Mouse (Mus musculus): Measurements from ENCODE around the gene Serpinb6b.

GRCm38 (mm10) chr13:32993152-32993893, 28.3 kb downstream of the Serpinb6b start:
- TF ChIP-seq GATA1 (IDR thresholded peaks at IDR 0.05; ENCODE audit: borderline replicate concordance, low read length) (no peak), FLI1 (IDR thresholded peaks at IDR 0.05; ENCODE audit: low read length) (no peak)

Measured in megakaryocyte, embryonic 14.5 days (primary cell).